Mouse (Mus musculus) spleen, adult 2 months (tissue): Measurements from ENCODE around the gene Stk33.

Experiments used
- CTCF ChIP-seq: fragments of 200-500 bp; IDR thresholded peaks from 2 replicates; pipeline ENCODE4 v1.5.1; 2011; ENCODE audit warnings: mild to moderate bottlenecking, inconsistent platforms; ENCODE audit not compliant: insufficient read depth, insufficient read length, insufficient replicate concordance; ENCODE audit errors: extremely low read depth
- POLR2A ChIP-seq: fragments of 200-500 bp; IDR thresholded peaks from 2 replicates; pipeline ENCODE4 v1.6.1; 2011; ENCODE audit warnings: low read depth, low read length, inconsistent platforms

- TF ChIP-seq CTCF (no peak), POLR2A (no peak)
Observed at GRCm38 (mm10) chr7:109244776-109245175, 194.1 kb downstream of the Stk33 start.
